Mouse (Mus musculus) ES-Bruce4 (cell line): ENCODE data around the gene Slc37a3.

Source experiments
- CTCF ChIP-seq: IDR thresholded peaks from one replicate; pipeline ENCODE4 v1.8.1; 2011; ENCODE audit warnings: low read depth, low read length
- EP300 ChIP-seq: IDR thresholded peaks from 2 replicates; pipeline ENCODE4 v1.6.1; 2011; ENCODE audit warnings: low read depth, low read length; ENCODE audit not compliant: insufficient read depth
- POLR2A ChIP-seq: IDR thresholded peaks from one replicate; pipeline ENCODE4 v1.8.1; 2011; ENCODE audit warnings: low read length; ENCODE audit not compliant: insufficient read depth

DNA sequence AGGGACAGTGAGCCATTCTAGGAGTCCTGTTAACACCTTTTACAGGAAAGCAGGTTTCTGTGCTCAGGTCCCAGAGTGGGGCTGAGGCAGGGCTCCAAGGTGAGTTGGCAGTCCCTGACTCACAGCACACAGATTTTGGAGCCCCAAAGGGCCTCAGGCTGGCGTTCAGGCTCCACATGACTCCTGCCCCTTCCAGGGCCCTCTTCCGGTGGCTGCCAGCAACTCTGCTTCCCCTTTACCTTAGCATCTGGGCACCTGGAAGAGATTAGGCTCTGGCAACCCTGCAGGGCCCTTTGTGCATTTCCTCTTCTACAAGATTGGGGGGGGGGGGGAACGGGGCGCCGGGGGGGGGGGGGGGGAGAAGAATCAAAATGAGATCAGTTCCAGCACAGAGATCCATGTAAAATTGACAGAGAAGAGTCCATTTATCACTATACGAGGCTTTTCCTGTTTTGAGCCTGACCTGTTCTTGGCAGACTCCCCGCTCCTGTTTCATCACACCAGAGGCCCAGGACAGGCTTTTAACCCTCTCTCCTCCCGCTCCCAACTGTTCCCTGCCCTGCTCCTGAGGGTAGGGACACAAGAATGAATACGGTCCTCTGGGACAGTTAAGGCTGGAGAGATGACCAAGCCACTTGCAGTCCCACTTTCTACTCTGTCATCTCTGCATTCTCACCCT lies 91.3 kb downstream of the Slc37a3 start:
- TF ChIP-seq CTCF, result no peak
- no peak for TF ChIP-seq EP300
- no peak for TF ChIP-seq POLR2A
